Mouse (Mus musculus): ENCODE measurements at regions not wholly inside any gene's neighbourhood (a gene's known extent, or its start where the extent isn't known, plus 50 kb on each side); places are given as distances from the start of the nearest gene placed in this dataset.

- DNase-seq = peak; percentile 45
Observed at GRCm38 (mm10) chr3:8440701-8441365, 1169.1 kb downstream of the Zfp704 start.

All from adrenal gland, adult 8-10 months (tissue).